Mouse (Mus musculus): ENCODE data around the gene Ebna1bp2. TPM values are rescaled to one million over a fixed set of nuclear protein-coding genes. Genes with fewer than 3 reads are reported as not detected.

Ebna1bp2 gene
- polyA plus RNA-seq, 1 experiment, result 35.5 TPM

- TF ChIP-seq GATA1 (IDR thresholded peaks at IDR 0.05; ENCODE audit: low read length), result no peak
Measured at GRCm38 (mm10) chr4:118645234-118645633, 24.6 kb downstream of the Ebna1bp2 start.

GRCm38 (mm10) chr4:118658652-118659051, 38.1 kb downstream of the Ebna1bp2 start, which contains the start of gene Olfr62:
Gene Olfr62 (plus strand): TSS chr4:118658952.
- TF ChIP-seq GATA1 (IDR thresholded peaks at IDR 0.05; ENCODE audit: low read length), result no peak

Other genes starting within 250 kb of the Ebna1bp2 start
- gene Szt2, start 211.5 kb upstream of the Ebna1bp2 start, polyA plus RNA-seq (2012), result 54.4 and 71.8 TPM in 2 replicates
- gene Med8, start 211.5 kb upstream of the Ebna1bp2 start, polyA plus RNA-seq (2012), result 25.1 and 50.0 TPM in 2 replicates
- gene Elovl1, start 192.7 kb upstream of the Ebna1bp2 start, polyA plus RNA-seq (2012), result 101 and 108 TPM in 2 replicates
- 228 and 310 TPM in 2 replicates for gene Cdc20, start 183.4 kb upstream of the Ebna1bp2 start, polyA plus RNA-seq (2012)
- 0.12 and 0.15 TPM in 2 replicates for gene Mpl, start 163.3 kb upstream of the Ebna1bp2 start, polyA plus RNA-seq (2012)
- gene Tie1, start 130.7 kb upstream of the Ebna1bp2 start, polyA plus RNA-seq (2012), result not detected in 2 replicates
- not detected in 2 replicates for gene 2610528J11Rik, start 93.8 kb upstream of the Ebna1bp2 start, polyA plus RNA-seq (2012)
- not detected in 2 replicates for gene Tmem125, start 76.8 kb upstream of the Ebna1bp2 start, polyA plus RNA-seq (2012)
- not detected in 2 replicates for gene Cfap57, start within 50 bp of the Ebna1bp2 start, polyA plus RNA-seq (2012)
- gene Olfr62, start 38.2 kb downstream of the Ebna1bp2 start, polyA plus RNA-seq (2012), result not detected in 2 replicates
- not detected in 2 replicates for gene Olfr1342, start 72.0 kb downstream of the Ebna1bp2 start, polyA plus RNA-seq (2012)
- not detected in 2 replicates for gene Olfr1341, start 82.7 kb downstream of the Ebna1bp2 start, polyA plus RNA-seq (2012)
- gene Olfr1340, start 99.3 kb downstream of the Ebna1bp2 start, polyA plus RNA-seq (2012), result not detected in 2 replicates
- gene Olfr1339, start 111.4 kb downstream of the Ebna1bp2 start, polyA plus RNA-seq (2012), result not detected in 2 replicates
- gene Olfr1338, start 137.9 kb downstream of the Ebna1bp2 start, polyA plus RNA-seq (2012), result not detected in 2 replicates
- not detected in 2 replicates for gene Olfr1337, start 161.8 kb downstream of the Ebna1bp2 start, polyA plus RNA-seq (2012)
- gene Olfr1335, start 189.1 kb downstream of the Ebna1bp2 start, polyA plus RNA-seq (2012), result not detected in 2 replicates
- not detected in 2 replicates for gene Olfr1333, start 215.5 kb downstream of the Ebna1bp2 start, polyA plus RNA-seq (2012)
- gene Olfr1331, start 243.8 kb downstream of the Ebna1bp2 start, polyA plus RNA-seq (2012), result not detected in 2 replicates

Data from G1E-ER4 (cell line).